Mouse (Mus musculus) lung, embryonic 15.5 days (tissue): ENCODE data around the gene Ccdc6. TPM values are rescaled to one million over a fixed set of nuclear protein-coding genes. Genes with fewer than 3 reads are reported as not detected.

Experiments
- ATAC-seq: fragments of 200-750 bp; cut with Nextera tagmentation; 2 replicates; pipeline ENCODE4 v1.8.0; 2017; ENCODE audit warnings: moderate number of reproducible peaks, borderline replicate concordance; ENCODE audit not compliant: low FRiP score, low TSS enrichment; ENCODE audit errors: extremely low read depth
- H3K27ac ChIP-seq: fragments of 300-500 bp; sonication (generic); 2 replicates; pipeline ENCODE4 v1.5.1; 2015; ENCODE audit warnings: moderate library complexity, mild to moderate bottlenecking, inconsistent platforms
- H3K27me3 ChIP-seq: fragments of 300-500 bp; sonication (generic); 2 replicates; pipeline ENCODE4 v1.6.1; 2015; ENCODE audit warnings: inconsistent platforms
- H3K36me3 ChIP-seq: fragments of 300-500 bp; sonication (generic); 2 replicates; pipeline ENCODE4 v1.6.1; 2015; ENCODE audit warnings: inconsistent platforms
- H3K4me1 ChIP-seq: fragments of 300-500 bp; sonication (generic); 2 replicates; pipeline ENCODE4 v1.6.1; 2015; ENCODE audit warnings: inconsistent platforms
- H3K4me2 ChIP-seq: fragments of 300-500 bp; sonication (generic); 2 replicates; pipeline ENCODE4 v1.6.1; 2015; ENCODE audit warnings: inconsistent platforms, mild to moderate bottlenecking, moderate library complexity
- H3K4me3 ChIP-seq: fragments of 300-500 bp; sonication (generic); 2 replicates; pipeline ENCODE4 v1.5.1; 2015; ENCODE audit warnings: mild to moderate bottlenecking, inconsistent platforms
- H3K9ac ChIP-seq: fragments of 300-500 bp; sonication (generic); 2 replicates; pipeline ENCODE4 v1.6.1; 2015; ENCODE audit warnings: inconsistent platforms
- H3K9me3 ChIP-seq: fragments of 300-500 bp; sonication (generic); 2 replicates; pipeline ENCODE4 v1.6.1; 2016; ENCODE audit warnings: inconsistent platforms
- WGBS: fragments of 180-500 bp; shearing (Covaris S2); methylation state at CpG from one replicate; pipeline ENCODE4 v1.1.7; 2015; 5-methylcytosine and 5-hydroxymethylcytosine counted together
- polyA plus RNA-seq: library from polyadenylated mRNA; unstranded; fragments of >200 nt; fragmentation: Nextera tagmentation; extraction: Ambion mirVana; gene quantifications from 2 replicates; pipeline ENCODE4 v1.2.1, GENCODE M21; 2015

The Ccdc6 gene
- polyA plus RNA-seq, 1 experiment from 2014 or later = 15.0 TPM

DNA sequence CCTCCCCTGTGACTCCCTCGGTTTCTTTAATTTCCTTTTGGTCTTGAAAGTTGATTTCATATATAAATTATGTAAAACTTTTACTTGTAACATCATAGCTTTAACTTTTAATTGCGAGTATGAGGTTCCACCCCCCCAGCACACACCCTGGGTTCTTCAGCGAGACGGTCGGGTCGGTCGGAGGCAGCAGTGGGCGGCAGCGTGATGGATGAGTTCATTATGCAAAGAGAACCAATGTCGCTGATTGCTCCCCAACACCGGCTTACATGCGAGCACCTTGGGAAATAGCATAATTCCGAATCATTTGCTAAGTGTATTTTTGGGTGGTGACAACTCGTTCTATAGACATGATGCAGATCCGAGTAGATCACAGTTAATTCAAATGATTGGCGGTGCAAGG is 56.9 kb downstream of the Ccdc6 start:
- ATAC-seq = no peak
- Histone ChIP-seq H3K27ac (no peak overlapping the region), H3K9ac (no peak overlapping the region), H3K4me3 (no peak overlapping the region), H3K9me3 (no peaks in the 10 kb centered on the region), H3K4me1 (peaks cover 18% of the 10 kb centered on the region), H3K27me3 (no peaks in the 10 kb centered on the region), H3K4me2 (no peak overlapping the region), H3K36me3 (peaks cover 46% of the 10 kb centered on the region)
- WGBS = 85% methylated on average over 16 of the region's 16 CpGs

DNA sequence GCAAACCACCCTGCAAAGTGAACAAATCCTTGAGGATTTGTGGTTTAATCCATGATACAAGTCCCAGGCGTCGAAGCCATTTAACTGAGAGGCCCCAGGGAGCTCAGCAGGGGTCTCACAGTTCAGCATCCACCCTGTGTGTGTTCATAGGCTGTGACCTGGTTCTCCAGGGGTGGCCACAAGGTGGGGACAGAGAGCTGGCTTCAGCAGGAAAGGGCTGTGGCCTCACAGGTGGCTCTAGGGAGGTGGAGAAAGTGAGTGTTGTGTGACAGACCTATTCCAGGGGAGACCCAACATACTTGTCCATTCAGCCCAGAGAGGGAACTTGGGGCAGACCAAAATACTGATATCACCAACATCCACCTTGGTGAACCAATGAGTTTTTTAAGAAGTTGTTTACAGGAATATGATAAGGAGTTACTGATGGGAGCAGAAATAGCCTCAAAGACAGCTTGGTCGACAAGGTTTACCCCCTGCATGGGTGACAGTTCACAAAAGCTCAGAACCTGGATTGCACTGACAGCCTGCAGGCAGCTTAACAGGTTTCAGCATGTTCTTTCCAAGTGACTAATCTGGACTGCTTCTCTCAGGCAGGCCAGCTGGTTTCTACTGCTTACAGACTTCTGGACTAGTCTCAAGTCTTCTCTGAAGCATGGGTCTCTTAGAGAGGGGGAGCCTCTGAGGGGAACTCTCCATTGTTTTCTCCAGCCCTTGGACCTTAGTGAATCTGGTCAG is 59.7 kb downstream of the Ccdc6 start:
- peaks cover 35% of the 10 kb centered on the region for H3K36me3 ChIP-seq
- no peak overlapping the region for H3K4me3 ChIP-seq
- no peak overlapping the region for H3K4me2 ChIP-seq
- no peak overlapping the region for H3K9ac ChIP-seq
- no peaks in the 10 kb centered on the region for H3K9me3 ChIP-seq
- no peak overlapping the region for H3K27ac ChIP-seq
- no peaks in the 10 kb centered on the region for H3K27me3 ChIP-seq
- H3K4me1 ChIP-seq = peaks cover 7% of the 10 kb centered on the region
- no peak for ATAC-seq
- WGBS = 69% methylated on average over 3 of the region's 3 CpGs

DNA sequence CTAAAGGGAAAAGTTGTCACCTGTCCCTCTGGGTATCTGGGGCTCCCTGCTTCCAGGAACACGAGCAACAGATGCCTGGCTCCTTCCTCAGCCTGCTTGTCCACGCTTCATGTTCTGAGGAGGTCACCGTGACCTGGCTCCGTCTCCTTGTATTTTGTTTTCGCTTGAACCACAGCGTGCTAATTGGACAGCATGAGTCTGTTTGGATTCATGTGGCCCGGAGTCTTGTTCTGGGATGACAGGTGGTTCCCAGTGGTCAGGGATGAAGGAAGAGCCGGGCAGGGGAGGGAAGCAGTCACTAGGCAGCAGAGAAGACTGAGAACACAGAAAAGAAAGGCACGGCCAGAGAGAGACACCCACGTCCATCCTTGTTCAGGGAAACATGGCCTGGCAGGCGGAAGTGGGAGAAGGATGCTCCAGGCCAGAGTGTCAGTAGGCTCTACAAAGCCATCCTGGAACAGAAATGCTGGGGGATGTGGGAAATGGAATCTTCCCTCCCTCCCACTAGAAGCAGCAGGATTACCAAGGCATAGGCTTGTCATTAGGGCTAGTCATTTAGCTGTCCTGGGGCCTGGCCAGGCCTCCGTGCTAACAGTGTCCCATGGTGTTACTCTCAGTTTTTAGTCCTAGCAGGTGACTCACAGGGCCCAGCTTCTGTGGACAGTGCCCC is 62.9 kb downstream of the Ccdc6 start:
- Histone ChIP-seq H3K4me2 (no peak overlapping the region), H3K9me3 (no peaks in the 10 kb centered on the region), H3K36me3 (peaks cover 29% of the 10 kb centered on the region), H3K9ac (no peak overlapping the region), H3K4me3 (no peak overlapping the region), H3K4me1 (no peaks in the 10 kb centered on the region), H3K27me3 (no peaks in the 10 kb centered on the region), H3K27ac (no peak overlapping the region)
- ATAC-seq = no peak
- 76% methylated on average over 12 of the region's 12 CpGs for whole genome bisulfite sequencing

DNA sequence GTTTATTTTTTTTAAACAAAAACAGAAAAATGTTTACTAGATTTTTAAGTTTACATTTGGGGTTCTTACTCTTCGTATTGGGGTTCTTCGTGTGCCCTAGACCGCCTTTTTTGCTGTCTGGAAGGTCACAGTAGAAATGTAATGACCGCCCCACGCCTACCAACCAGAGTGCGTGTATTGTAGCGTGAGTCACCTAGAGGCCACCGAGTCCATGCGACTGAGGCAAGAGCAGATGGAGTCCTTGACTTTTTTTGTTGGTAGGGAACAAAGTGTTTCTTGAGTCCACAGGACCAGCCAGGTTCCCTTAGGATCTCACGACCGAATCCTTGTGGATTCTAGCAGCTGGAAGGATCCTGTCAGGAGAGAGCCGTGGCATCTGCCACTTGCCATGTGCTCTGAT is 63.9 kb downstream of the Ccdc6 start:
- WGBS = 88% methylated on average over 12 of the region's 12 CpGs
- Histone ChIP-seq H3K9ac (no peak overlapping the region), H3K27me3 (no peaks in the 10 kb centered on the region), H3K4me3 (no peak overlapping the region), H3K9me3 (no peaks in the 10 kb centered on the region), H3K27ac (no peak overlapping the region), H3K36me3 (peaks cover 18% of the 10 kb centered on the region), H3K4me2 (no peak overlapping the region), H3K4me1 (0 out of 2 replicates have a peak, but pooled peaks cover 2% of the 10 kb centered on the region)
- ATAC-seq = no peak

DNA sequence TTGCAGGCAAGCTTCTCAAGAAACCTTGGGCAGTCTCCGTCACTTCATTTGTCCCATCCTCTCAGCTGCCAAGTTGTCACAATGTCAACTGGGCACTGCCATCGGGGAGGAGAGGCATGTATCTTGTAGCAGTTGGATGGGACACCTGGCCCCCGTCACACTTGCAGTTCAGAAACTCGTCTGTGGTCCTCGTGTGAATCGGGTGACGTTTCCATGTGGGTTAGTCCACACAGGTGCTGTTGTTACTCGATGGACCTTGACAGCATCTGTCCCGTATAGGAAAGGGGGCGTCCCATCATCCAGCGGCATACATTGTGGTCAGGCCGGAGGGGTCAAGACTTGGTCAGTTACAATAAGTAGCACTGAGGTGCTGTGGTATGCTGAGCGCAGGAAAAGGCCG is 64.6 kb downstream of the Ccdc6 start:
- Histone ChIP-seq H3K27ac (no peak overlapping the region), H3K4me2 (no peak overlapping the region), H3K36me3 (peaks cover 12% of the 10 kb centered on the region), H3K9me3 (no peaks in the 10 kb centered on the region), H3K4me3 (no peak overlapping the region), H3K9ac (no peak overlapping the region), H3K27me3 (no peaks in the 10 kb centered on the region), H3K4me1 (0 out of 2 replicates have a peak, but pooled peaks cover 2% of the 10 kb centered on the region)
- no peak for ATAC-seq
- WGBS = 86% methylated on average over 14 of the region's 14 CpGs

DNA sequence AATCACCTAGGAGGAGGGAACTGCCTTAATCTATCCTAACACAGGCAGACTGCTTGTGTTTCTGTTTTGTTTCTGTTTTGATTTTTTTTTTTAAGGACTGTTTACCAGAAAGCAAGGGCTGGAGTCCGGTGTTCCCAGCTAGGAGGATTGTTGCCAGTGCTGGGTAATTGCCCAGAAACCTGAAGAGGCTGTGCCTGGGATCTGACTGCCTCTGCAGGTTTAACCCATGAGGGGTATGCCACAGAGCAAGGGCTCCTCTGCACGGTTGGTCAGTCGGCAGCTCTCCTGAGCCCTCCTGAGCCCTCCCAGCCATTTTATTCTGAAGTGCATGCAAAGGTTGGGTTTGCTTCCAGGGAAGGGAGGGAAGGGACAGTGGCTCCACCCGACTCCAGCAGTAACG is 66.8 kb downstream of the Ccdc6 start:
- Histone ChIP-seq H3K27me3 (no peaks in the 10 kb centered on the region), H3K4me2 (no peak overlapping the region), H3K4me1 (0 out of 2 replicates have a peak, but pooled peaks cover 2% of the 10 kb centered on the region), H3K4me3 (no peak overlapping the region), H3K9ac (no peak overlapping the region), H3K36me3 (peaks cover 15% of the 10 kb centered on the region; the same call in 1 of the 2 replicates), H3K9me3 (no peaks in the 10 kb centered on the region), H3K27ac (no peak overlapping the region)
- 44% methylated on average over 5 of the region's 5 CpGs for WGBS
- ATAC-seq = no peak

DNA sequence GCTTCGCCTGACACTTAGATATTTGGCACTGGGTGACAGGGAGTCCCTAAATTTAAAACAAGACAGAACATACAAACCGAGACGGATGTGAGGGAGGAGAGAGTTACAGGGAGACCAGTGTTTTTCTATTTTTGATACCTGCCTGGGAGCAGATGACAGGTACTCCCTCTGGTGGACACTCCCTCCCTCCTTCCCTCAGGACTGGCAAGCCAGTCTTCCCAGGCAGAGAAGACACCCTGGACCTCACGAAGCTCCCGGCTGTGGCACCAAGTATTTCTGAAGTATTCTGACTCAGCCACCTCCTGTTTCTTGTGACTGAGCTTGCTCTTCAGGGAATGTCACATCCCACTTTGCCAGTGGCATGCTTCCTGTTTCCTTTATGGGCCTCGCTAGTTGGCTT is 69.0 kb downstream of the Ccdc6 start:
- WGBS = 56% methylated on average over 6 of the region's 6 CpGs
- ATAC-seq = no peak
- Histone ChIP-seq H3K4me2 (no peak overlapping the region), H3K4me1 (0 out of 2 replicates have a peak, but pooled peaks cover 2% of the 10 kb centered on the region), H3K9me3 (no peaks in the 10 kb centered on the region), H3K36me3 (peaks cover 24% of the 10 kb centered on the region; the same call in 1 of the 2 replicates), H3K27me3 (no peaks in the 10 kb centered on the region), H3K4me3 (no peak overlapping the region), H3K27ac (no peak overlapping the region), H3K9ac (no peak overlapping the region)

DNA sequence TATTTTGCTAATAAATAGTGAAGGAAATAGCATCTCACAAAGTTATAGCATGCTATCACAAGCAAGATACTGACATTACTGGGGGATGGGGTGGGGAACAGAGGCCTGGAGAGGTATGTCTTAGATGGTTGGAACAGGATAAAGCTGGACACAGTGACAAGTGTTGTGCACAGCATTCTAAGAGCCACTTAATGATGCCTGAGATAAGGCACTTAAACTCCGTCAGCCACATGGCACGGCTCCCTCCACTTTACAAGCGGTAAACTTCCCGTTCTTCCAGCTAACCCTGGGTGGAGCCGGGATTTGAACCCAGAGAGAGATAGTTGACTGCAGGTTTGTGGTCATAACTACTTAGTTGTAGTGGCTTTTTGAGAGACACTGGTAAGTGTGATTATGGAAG is 69.5 kb downstream of the Ccdc6 start:
- no peaks in the 10 kb centered on the region for H3K9me3 ChIP-seq
- 65% methylated on average over 5 of the region's 5 CpGs for WGBS
- H3K4me3 ChIP-seq = no peak overlapping the region
- H3K36me3 ChIP-seq = peaks cover 30% of the 10 kb centered on the region; the same call in 1 of the 2 replicates
- H3K9ac ChIP-seq = no peak overlapping the region
- H3K27ac ChIP-seq = no peak overlapping the region
- H3K27me3 ChIP-seq = no peaks in the 10 kb centered on the region
- H3K4me2 ChIP-seq = no peak overlapping the region
- no peak for ATAC-seq
- H3K4me1 ChIP-seq = 0 out of 2 replicates have a peak, but pooled peaks cover 2% of the 10 kb centered on the region

DNA sequence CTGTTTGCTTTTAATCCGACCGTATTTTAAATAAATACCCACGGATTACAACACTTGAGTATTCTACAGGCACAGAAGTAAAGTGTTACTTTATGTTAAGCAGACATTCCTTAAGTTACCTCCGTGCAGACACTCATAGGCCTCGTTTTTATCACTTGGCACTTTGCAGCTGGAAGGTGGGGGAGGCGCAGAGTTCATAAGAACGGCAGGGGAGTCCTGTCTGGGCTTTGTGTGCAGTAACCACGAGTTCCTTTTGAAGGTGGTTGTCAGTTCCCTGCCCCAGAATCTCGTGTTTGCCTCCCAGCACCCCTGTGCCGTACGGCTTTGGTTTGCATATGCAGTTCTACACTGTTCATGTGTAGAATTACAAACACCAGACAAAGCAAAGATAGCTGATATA is 70.7 kb downstream of the Ccdc6 start:
- 0 out of 2 replicates have a peak, but pooled peaks cover 2% of the 10 kb centered on the region for H3K4me1 ChIP-seq
- ATAC-seq = no peak

DNA sequence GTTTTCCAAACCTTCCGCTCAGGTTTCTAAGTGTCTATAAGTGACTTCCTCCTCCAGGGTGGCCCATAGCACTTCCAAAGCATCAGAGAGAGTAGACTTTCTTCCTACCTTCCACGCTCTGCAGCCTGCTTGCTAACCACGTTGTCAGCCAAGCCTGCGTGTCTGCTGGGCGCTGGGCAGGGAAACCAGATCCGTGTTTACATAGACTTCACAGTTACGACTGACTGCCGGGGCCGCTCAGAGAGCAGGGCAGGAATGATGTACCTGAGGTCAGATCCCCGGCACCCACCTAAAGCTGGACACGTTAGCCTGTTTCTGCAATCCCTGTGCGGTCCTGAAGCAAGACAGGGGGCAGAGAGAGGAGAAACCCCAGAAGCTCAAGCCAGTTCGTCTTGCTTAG is 71.5 kb downstream of the Ccdc6 start:
- H3K36me3 ChIP-seq = peaks cover 30% of the 10 kb centered on the region
- no peak overlapping the region for H3K27ac ChIP-seq
- no peak overlapping the region for H3K9ac ChIP-seq

More for the DNA sequence above, 70.7 kb downstream of the Ccdc6 start:
- Histone ChIP-seq H3K36me3 (peaks cover 30% of the 10 kb centered on the region), H3K9me3 (no peaks in the 10 kb centered on the region), H3K9ac (no peak overlapping the region), H3K4me3 (no peak overlapping the region), H3K27me3 (no peaks in the 10 kb centered on the region), H3K27ac (no peak overlapping the region), H3K4me2 (no peak overlapping the region)
- 36% methylated on average over 11 of the region's 11 CpGs for WGBS

DNA sequence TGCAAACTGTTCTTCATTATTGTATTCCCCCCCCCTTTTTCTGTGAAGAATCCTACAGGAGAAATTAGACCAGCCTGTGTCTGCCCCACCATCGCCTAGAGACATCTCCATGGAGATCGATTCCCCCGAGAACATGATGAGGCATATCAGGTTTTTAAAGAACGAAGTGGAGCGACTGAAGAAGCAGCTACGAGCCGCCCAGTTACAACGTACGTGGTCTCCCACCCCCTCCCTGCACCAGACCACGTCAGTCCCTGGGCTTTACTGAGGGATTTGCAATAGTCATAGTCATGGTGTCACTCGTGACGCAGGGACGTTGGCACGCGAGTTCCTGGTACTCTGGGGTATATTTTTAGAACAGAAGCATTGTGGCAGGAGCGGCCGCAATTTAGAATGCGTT is 72.1 kb downstream of the Ccdc6 start:
- WGBS = 79% methylated on average over 18 of the region's 18 CpGs
- ATAC-seq = no peak
- Histone ChIP-seq H3K9ac (no peak overlapping the region), H3K27me3 (no peaks in the 10 kb centered on the region), H3K36me3 (peaks cover 30% of the 10 kb centered on the region), H3K4me1 (0 out of 2 replicates have a peak, but pooled peaks cover 2% of the 10 kb centered on the region), H3K4me2 (no peak overlapping the region), H3K27ac (no peak overlapping the region), H3K9me3 (no peaks in the 10 kb centered on the region), H3K4me3 (no peak overlapping the region)

More for the DNA sequence above, 71.5 kb downstream of the Ccdc6 start:
- no peak overlapping the region for H3K4me3 ChIP-seq
- no peak for ATAC-seq
- H3K9me3 ChIP-seq = no peaks in the 10 kb centered on the region
- H3K4me1 ChIP-seq = 0 out of 2 replicates have a peak, but pooled peaks cover 2% of the 10 kb centered on the region
- H3K4me2 ChIP-seq = no peak overlapping the region
- WGBS = 37% methylated on average over 13 of the region's 13 CpGs
- no peaks in the 10 kb centered on the region for H3K27me3 ChIP-seq

DNA sequence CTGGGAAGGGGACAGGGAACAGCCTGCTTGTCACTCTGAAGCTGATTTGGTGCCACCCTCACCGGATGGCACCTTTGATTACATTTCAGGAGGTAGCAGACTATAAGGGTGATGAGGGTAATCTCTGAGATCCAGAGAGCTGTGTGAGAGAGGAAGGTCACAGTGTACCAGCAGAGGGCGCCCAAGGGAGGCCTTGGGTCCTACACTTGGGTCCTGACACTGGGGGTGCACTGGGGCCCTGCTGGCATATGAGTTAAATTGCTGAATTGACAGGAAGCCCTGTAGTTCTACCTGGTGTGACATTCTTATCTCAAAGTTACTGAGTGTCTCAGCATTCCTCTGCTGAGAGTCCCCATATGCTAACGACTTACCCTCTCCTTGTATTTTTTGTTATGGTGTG is 76.4 kb downstream of the Ccdc6 start:
- Histone ChIP-seq H3K27me3 (no peaks in the 10 kb centered on the region), H3K9ac (no peak overlapping the region), H3K9me3 (no peaks in the 10 kb centered on the region), H3K36me3 (peaks cover 40% of the 10 kb centered on the region), H3K27ac (no peak overlapping the region), H3K4me1 (no peaks in the 10 kb centered on the region), H3K4me2 (no peak overlapping the region), H3K4me3 (no peak overlapping the region)
- no peak for ATAC-seq
- 52% methylated on average over 3 of the region's 3 CpGs for WGBS
